Mouse (Mus musculus) lung, postnatal 4 days (tissue): ENCODE measurements around the gene Ccdc51.
A peak's percentile ranks its signal among the peaks of the same experiment; 100 is the strongest.

Experiments used
- DNase-seq, 2 experiments: peaks; one replicate each; pipeline ENCODE4 v3.0.0; 2021

Gene Ccdc51

DNA sequence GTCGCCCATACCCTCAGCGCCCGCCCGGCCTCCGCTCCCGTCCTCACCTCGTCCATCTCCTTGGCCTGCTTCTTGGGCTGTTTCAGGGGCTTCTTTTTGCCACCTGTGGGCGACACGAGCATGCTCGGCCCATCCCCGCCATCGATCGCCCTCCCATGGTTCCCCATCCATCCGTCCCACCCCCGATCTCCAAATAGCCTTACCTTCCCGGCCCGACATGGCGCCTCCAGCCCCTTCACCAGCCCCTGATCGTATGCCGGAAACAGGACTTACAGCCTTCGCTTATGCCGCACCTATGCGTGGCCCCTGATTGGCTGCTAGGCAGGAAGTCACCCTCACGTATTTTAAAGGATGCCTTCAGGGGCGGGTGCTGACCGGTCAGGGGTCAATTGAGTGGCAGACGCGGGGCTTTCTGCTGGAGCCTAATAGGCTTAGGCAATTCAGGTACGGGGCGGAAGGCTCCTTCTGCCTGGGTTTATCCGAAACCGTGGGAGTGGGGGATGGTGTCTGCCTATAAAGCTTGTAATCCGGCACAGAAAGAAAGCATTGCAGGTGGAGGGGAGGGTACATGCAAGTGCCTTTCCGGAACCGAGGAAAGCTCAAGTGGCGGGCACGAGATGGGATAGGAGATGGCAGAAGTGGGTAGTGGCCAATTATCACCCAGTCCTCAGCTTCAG, at the start of gene Ccdc51, which contains the start of gene Tma7:
Gene Ccdc51 (plus strand): TSS at position 370 of the 677 bp plus-strand sequence.
Gene Tma7 (minus strand): TSS at position 464 of the 677 bp plus-strand sequence.
- DNase-seq: peak; percentile 87 to 92

DNA sequence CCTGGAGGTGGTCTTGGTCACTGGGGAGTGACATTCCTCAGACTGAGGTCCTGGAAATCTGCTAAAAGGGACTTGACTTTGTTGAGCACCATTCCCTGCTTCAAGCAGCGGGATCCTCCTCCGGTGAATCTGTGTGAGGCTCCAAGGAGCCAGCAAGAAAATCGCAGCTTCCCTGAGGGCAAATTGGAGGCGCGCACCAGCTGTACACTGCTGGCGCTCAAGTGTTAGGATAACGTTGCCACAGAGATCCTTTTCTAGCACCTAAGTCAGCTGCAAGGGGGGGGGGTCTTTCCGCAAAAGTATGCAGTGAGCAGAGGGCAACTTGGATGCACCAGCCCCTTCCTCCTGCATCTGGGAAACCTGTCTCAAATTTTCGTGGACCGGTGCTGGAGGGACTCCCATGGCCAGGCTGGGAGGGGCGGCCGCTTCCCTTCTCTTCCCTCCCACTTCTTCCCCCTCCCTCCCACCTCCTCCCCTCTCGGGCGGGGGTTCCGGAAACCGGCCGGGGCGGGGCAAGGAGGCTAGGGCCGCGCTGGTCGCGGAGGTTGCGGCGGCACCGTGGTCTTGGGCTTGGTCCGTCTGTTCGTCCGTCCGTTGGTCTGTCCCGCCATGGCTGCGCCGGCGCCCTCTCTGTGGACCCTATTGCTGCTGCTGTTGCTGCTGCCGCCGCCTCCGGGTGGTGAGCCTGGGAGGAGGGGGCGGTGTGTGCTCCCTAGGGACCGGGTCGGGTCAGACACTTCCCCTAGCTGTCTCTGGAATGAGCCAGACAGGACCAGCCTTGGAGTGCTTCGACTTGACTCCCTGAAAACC, 44.0 kb upstream of the Ccdc51 start, which contains the start of gene Shisa5:
Gene Shisa5 (plus strand): TSS at position 480 of the 810 bp plus-strand sequence.
- peak; percentile 89 to 90 for DNase-seq

DNA sequence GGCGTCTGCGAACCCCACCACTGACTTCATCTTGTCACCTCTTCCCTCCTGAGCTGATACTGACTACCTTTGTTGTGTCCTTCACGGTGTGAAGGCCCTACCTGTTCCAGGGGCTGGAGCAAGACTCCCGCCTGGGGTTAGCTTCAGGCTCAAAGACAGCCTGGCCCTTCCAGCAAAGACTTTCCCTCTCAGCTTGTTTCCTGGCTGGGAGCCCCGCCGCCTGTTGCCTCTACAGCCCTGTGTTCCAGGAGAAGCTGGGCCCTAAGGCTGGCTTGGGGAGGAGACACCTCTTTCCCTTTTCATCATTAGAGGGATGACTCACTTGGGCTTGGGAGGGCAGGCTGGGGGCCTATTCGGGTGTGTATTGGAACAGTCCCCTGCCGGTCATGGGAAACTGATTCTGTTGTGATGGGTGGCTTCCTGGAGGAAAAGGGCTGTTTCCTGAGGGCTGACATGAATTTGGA, 43.4 kb upstream of the Ccdc51 start:
- peak; percentile 69 to 74 for DNase-seq

DNA sequence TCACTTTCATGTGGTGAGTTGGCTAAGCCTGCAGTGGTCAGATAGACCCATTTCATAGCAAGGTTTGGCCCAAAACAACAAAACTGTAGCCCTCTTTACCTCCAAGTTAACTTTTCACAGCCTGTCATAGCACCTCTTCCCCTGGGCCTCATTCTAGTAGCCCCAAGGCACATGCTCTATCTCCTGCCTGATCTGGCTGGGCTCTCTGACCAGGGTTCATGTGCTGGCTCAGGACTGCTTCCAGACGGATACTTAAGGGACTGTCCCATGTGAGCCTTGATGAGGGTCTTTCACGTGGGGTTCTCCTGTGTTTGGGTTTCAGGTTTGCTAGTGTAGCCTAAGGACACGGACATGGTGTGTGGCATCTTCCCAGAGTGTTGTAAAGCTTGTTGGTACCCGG, 42.6 kb upstream of the Ccdc51 start:
- no peak for DNase-seq

DNA sequence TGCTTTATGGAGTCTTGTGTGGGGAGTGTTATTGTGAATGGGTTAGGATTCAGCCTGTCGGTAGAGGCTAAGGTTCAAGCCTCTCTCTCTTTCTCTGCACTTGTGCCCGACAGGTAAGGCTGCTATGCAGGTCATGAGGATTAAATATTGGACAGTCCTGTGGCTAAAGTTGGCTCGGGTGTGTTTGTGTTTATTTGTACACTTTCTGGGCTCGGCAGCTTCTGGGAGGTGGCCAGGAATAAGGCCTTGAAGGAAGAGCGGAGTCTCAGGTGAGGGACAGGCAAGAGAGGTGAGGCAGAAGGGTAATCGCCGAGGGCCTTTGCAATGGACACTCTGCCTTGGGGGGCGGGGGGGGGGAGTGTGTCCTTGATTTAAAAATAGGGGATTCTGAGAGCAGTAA, 42.1 kb upstream of the Ccdc51 start:
- no peak for DNase-seq

DNA sequence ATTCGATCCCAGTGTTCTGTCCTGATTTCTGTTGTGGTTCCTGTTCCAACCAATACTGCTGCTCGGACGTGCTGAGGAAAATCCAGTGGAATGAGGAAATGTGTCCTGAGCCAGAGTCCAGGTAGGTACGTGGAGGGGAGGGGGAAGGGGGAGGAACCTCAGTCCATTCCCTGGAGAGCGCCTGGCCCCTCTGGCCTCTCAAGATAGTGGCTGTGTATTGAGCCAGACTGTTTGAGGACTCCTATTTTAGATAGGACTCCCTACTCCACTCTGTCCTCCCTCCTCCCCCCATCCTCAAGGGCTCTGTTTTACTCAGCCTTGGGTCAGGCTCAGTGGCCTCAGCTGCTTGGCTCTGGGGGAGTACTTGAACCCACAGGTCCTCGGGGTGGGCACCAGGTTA, 41.4 kb upstream of the Ccdc51 start:
- peak; percentile 50 to 73 for DNase-seq

DNA sequence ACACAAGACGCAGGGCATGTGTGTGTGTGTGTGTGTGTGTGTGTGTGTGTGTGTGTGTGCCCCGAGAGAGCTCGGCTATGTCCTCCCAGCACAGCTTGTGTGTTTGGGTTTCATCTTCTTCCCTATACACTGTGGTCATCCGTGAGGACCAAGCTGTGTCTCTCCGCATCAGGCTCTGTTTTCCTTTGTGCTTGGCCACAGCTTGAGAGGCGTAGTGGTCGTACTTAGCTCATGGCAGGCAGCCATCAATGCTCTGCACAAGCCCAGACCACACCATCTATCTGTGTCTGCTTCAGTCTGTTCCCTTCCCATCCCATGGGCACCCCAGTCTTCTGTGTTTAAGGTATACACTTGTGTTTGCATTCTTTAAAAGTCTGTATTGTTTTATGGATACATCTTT, 40.9 kb upstream of the Ccdc51 start:
- no peak for DNase-seq

DNA sequence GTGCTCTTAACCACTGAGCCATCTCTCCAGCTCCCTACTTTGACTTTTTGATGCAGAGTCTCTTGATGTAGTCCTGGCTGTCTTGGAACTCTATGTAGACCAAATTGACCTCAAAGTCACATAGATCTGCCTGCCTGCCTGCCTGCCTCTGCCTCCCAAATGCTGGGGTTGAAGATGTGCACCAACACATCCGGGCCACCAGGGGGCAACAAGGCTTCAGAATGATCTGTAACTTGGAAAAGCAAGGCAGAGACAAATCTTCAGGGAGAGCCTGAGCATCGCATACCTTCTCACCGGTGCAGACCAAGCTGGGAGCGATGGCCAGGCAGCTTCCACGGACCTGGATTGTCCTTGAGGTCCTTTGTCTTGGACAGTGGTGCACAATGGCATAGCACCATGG, 36.0 kb upstream of the Ccdc51 start:
- peak; percentile 68 to 79 for DNase-seq

DNA sequence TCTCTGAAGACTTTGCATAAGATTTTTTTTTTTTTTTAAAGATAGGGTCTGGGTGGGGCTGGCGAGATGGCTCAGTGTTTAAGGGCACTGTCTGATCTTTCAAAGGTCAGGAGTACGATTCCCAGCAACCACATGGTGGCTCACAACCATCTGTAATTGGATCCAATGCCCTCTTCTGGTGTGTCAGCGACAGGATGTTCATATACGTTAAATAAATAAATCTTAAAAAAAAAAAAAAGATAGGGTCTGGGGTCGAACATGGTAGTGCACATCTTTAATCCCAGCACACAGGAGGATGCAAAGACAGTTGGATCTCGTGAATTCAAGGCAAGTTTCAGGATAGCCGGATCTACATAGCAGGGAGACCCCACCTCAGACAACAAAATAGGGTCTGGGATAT, 33.0 kb upstream of the Ccdc51 start:
- no peak for DNase-seq

DNA sequence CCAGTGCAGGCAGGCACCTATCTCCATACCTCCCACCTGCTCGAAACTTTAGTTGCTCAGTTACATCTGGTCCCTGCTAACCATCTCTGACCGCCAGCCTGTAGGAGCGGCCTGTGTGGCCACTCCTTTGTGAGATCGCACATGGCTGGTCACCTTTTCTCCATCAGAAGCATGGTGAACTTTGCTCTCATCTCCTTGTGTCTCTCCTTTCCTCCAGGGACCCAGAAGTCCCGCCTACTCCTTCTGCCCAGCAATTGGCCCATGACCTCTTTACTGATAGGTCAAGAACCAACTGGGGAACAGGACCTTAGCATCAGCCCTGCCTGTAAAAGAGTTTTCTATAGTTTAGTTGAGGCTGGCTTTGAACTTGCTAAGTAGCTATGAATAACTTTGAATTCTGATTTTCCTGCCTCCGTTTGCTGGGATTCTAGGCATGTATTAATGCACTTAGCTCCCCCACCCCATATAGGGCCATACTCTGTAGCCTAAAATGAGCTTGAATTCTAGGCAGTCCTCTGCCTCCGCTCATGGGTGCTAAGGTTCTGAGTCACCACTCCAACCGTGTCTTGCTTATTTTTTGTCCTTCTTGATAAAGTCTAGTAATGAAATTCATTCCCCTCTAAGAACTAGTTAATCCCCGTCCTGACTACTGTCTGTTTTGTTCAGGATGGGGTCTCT, 32.2 kb upstream of the Ccdc51 start:
- DNase-seq: peak in 1 of 2 experiments; percentile 17

DNA sequence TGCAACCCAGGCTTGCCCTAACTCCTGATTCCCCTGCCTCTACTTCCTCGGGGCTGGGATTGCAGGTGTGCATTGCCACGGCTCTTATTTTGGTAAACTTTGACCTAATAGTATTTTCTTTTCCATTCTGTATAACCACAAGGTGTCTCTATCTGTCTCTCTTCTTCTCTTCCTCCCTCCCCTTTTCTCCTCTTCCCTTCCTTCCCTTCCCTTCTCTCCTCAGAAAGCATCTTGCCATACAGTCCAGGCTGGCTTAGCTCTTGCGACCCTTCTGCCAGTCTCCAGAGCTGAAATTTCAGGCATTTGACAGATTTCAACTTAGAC, 31.7 kb upstream of the Ccdc51 start:
- peak in 1 of 2 experiments; percentile 11 for DNase-seq

DNA sequence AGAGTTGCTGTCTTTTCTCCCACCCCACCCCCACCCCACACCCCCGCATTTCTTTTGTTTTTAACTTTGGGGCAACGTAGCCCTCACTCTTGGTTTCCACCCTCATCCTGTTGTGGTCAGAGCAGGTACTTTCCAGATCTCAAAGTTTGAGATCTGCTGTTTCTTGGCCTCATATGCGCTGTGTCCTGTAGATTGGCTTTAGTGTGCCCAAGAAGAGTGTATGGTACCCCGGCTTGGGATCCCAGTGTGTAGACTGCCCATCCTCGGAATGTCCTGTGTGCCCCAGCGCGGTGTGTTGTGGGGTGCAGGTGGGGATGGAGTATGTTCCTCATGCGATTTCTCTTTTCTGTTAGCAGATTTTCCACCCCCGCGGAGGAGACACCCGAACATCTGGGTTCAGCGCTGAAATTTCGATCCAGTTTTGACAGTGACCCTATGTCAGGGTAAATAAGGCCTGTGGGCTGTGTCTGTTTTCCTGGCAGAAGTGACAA, 31.2 kb upstream of the Ccdc51 start:
- DNase-seq: no peak

DNA sequence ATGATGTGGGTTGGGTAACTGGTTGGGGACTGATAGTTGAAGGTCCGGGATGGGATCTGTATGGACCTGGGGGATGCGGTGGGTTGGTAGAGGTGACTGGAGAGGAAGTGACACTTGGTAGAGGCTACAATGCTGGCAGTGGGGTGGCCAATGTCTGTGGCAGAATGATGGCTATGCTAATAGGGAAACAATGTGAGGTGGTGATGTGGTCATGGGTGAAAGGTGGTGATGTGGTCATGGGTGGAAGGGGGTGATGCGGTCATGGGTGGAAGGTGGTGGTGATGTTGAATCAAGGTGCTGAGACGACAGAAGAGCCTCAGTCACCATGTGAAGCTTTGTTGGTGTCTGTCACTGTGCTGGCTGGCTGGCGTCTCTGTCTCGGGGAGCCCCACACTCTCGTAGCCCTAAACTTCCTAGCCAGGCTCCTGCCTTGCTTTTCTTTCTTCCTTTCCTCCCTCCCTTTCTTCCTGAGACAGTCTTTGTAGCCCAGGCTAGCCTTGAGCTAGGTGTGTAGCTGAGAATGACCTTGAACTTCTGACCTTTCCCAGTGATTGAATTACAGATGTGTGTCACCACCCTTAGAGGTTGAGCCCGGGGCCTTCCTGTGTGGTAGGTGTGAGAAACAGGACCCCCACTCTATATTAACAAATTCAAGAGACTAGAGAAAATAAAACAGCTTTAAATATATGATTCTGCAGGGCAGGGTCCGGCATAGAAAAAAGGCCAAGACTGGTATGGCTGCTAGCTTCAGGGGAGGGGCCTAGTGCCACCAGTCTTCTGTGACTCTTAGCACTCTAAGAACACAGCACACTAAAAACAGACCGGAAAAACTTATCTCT, 30.4 kb upstream of the Ccdc51 start:
- no peak for DNase-seq

DNA sequence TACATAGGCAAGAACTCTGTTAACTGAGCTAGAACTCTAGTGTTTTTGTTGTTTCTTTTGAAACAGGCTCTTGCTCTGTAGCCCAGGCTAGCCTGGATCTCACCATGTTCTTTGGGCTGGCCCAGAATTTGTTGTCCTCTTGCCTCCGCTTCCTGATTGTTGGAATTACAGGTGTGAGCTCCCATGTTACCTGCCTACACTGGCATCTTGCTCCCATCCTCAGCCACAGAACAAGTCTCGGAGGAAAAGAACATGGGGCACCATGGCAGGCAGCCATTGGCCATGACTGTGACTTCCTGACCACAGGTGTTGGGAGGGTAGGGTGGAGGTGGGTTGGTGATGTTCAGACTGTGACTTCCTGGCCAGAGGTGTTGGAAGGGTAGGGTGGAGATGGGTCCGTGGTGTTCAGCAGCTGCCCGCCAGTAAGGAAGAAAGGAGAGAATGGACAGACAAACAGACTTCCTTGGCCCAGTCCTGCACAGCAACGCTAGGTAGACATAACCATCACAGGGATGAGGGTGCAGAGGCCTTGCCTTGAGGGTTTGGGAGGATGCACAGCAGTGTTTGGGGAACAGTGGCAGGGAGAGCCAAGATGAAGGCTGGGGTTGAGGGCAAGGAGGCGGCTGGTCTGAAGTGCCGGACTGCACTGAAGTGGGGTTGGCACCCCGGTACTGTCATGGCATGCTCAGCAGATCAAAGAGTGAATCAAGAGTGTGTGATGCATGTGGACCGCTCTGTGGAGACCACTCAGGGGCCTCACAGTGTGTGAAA, 29.6 kb upstream of the Ccdc51 start:
- DNase-seq: no peak

DNA sequence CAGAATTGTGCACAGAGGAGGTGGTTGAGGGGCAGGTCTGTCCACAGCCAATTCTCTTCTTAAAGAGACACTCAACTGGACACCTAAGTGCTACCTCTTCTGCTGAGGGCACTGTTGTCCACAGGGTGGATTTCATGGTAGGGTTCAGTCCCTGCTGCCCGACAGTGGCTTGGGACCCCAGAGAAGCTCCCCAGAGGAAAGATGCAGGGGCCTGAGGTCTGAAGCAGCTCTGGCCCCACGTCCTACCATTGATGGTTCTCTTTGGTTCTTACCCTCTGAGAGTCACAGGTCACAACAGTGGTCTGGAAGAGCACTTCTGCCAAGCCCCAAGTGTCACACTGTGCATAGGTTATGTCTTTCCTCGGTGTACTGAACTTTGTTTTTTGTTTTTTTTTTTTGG, 28.9 kb upstream of the Ccdc51 start:
- no peak for DNase-seq

DNA sequence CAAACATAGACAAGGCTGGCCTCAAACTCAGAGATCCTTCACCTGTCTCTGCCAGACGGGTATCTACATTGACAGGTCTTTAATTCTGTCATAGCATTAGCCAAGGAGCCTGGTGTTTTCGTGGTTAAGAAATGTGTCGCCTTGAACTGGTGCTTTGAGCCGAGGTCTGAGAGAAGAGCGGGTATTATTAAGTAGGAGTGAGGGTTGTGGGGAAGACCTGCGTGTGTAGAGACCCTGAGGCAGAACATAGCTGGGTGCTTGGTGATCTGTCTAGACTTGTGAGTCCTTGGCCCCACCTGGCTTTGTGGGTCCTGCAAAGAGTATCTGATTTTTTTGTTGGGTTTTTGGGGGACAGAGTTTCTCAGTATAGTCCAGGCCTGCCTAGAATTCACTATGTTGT, 28.4 kb upstream of the Ccdc51 start:
- no peak for DNase-seq

DNA sequence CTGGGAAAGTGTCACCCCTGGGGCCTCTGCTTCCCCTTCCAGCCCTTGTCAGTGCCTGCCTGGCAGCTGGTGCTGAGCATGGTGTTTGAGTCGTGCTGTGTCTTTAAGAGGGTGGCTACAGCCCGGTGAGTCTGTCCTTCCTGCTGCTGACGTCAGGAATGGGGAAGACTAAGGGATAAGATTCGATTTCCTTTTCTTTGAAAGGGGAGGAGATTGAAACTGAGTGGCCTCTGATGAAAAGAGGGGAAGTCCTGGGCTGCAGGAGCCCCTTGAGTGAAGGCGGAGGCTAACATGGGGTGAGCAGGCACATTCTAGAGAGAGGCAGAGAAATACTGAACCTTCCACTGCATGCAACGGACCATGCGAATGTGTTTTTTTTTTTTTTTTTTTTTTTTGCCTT, 27.6 kb upstream of the Ccdc51 start:
- peak; percentile 77 to 81 for DNase-seq

DNA sequence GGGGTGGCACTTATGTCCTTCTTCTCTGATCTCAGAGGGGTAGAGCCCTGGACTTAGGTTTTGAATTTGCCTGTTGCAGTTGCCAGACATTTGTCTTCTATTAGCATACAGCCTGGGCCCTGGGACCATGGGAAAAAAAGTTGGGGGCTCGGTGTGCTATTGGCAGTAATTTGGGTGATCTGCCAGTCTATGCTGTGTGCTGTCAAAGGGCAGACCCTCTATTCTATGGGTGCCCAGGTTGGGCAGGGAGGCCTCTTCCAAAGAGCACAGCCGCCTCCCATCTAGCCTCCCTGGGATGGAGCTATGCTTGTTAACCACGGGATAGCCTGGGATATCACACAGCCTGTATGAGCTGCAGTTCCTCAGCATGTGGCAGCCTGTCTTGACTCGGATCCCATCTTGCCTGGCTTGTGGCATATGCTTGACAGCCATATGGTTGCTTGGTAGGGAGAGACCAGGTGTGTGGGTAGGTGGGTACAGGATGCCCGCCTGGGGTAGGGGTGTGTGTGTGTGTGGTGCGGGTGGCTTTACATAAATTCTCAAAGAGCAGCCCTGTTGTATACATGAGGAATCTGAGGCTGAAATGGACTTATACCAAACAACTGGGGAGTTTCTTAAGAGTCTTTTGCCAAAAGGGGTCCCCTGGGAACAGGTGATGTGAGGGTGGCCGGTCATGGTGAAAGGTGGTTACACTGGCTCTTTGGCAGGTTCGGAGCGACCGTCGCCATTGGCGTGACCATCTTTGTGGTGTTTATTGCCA, 26.8 kb upstream of the Ccdc51 start:
- DNase-seq: no peak

DNA sequence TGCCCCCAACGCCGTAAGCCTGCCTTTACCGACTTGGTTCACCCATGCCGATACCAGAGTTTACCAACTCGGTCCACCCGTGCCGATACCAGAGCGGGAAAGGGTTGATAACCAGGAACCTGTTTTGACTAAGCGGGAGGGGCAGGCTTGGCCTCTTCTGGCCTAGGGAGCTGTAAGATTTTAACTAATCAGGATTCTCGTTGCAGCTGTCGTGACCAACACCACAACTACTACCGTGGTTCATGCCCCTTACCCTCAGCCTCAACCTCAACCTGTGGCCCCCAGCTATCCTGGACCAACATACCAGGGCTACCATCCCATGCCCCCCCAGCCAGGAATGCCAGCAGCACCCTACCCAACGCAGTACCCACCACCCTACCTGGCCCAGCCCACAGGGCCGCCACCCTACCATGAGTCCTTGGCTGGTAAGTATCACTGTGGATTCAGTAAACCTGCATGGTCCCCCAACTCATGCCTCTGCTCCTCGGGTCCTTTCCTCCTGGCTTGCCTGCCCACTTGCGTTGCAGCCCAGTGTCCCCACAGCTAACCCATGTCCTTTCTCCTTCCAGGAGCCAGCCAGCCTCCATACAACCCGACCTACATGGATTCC, 26.1 kb upstream of the Ccdc51 start:
- DNase-seq: no peak

DNA sequence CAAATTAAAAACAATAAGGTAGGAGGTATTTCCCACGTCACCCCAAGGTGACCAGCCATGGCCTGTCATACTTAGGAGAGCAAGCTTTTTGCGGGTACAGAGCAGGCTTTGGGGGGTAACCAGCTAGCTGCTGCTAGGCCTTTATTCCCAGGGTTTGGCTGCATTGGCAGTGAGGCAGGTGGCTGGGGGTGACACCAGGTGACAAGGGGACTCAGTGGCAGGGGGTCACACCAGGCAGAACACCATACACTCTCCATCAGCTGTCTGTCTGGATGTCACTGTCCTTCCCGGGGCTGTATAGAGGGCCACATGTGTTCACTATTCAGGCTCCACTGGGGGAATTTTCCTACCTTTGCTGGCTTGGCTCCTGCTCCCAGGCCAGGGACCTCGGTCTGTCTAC, 25.4 kb upstream of the Ccdc51 start:
- no peak for DNase-seq
